Mouse (Mus musculus): ENCODE measurements around the gene Pde4d.

Gene Pde4d

DNA sequence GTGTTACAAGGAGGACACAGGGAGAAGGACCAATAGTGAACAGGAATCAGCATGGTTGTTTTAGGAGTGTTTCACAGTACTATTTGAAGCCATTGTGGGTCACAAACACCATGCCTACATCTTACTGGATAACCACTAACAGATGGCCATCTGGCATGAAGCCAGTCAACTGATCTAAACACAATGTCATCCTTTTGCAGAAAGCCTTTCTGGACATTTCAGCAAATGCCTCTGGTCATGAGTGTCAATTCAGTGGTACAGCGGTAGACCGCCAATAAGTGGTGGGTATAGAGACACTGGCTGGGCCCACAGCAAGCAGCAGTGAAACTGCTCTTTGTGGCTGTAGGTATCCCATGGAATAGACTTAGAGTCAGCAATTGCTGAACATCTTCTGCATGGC lies 151.3 kb downstream of the Pde4d start:
- DNase-seq, result no peak

- no peak for DNase-seq
Observed at GRCm38 (mm10) chr13:108603502-108603901, 153.8 kb downstream of the Pde4d start.

DNA sequence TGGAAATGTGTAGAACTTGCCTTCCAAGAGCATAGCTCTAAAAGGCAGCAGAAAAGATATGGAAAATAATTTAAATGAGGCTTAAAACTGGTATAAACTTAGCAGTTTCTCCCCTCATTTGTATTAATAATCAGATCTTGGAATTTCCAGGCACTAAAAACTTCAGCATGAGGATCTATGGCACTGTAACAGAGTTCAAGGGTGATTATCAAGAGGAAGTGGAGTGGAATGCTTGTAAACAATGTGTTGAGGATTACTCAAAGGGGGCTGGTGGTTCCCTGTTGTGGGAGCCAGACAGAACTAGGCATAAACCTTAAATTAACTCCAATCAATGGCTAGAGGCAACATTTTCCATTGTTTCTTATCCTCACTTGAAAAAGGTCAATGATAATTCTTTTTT lies 154.5 kb downstream of the Pde4d start:
- DNase-seq, result no peak

GRCm38 (mm10) chr13:108618207-108618606 lies 168.5 kb downstream of the Pde4d start:
- DNase-seq, result no peak

DNA sequence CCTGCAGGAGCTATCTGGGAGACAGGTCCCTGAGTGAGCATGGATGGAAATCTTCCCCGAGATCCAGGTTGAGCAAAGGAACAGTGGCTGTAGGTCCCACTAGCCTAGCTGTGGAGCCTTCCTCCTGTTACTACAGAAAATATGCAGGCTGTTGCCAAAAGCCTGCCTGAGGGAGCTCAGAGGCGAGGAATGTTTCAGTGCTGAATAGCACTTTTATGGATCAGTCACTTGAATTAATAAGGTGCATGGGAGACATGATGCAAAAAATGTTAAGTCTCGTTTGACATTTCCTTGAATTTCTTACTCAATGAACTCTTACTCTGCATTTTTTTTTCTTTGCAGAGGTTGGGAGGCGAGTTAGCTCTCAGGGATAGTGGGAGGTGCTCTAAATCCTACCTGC lies 172.9 kb downstream of the Pde4d start:
- DNase-seq, result no peak

DNA sequence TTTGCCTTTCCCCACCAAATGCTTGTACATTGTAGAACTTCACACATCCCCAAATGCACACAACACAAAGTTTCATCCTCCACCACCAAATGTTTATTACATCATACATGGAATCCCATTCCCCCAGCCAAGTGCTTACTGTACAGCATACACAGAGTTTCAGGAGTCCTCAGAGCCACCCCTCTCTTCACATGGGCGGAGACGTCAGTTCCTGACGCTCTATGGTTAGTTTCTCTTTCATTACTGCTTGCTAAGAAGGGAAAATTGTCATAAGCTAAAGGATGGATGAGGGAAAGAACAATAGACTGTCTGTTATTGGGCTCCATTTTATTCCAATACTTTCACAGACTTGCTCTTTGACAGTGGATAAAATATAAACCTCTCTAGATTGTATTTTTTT lies 174.2 kb downstream of the Pde4d start:
- DNase-seq, result no peak

DNA sequence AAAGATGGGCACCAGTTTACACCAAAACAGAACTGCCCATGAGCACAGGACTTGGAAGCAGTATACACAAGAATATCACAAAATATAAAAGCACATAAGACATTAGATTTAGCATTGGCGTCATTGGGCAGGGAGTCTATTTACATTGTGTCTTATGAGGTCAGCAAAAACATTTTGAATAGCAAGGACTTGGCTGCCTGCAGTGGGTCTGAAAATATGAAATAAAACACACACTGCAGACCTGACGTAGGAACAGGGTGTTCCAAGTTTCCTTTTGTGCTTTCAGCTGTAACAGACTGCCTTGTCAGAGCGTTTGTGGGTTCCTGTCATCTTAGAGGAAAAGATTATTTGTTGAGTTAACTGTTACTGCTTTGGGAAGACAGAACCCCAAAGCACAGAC lies 176.4 kb downstream of the Pde4d start:
- DNase-seq, result no peak

DNA sequence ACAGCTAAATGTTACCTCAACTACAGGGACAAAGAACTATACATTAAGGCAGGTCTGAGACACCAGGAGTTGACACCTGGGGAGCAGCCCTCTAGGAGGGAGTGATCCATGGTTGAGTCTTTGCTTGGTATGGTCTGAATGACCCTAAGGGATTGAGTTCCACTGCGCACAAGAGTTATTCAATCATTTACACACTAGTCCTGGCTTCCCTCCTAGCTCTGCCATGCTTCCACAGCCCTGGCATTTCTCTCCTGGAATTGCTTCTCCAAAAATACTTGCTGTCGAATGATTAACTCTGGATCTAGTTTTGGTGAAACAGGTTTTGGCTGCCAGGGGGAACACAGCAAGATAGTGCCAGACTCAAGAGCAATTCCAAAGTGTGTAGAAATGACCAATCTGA lies 178.8 kb downstream of the Pde4d start:
- no peak for DNase-seq

DNA sequence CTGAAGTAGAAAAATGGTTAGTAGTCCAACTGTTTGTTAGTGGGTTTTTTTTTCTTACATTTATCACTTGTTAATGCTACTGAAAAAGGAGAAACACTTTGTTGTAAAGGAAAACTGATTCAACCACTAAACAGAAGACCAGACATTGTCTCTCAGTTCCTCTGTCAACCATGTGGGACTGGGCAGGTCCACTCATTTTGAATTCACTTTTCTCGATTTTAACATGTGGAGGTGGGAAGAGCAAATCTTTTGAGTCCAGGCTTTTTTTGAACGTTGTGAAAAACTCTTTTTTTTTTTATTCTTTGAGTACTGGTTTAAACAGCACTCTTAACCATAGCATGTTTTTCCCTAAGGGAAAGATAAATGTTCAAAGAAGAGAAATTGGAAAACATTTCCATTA lies 180.8 kb downstream of the Pde4d start:
- no peak for DNase-seq

GRCm38 (mm10) chr13:108631222-108631621 lies 181.5 kb downstream of the Pde4d start:
- no peak for DNase-seq

DNA sequence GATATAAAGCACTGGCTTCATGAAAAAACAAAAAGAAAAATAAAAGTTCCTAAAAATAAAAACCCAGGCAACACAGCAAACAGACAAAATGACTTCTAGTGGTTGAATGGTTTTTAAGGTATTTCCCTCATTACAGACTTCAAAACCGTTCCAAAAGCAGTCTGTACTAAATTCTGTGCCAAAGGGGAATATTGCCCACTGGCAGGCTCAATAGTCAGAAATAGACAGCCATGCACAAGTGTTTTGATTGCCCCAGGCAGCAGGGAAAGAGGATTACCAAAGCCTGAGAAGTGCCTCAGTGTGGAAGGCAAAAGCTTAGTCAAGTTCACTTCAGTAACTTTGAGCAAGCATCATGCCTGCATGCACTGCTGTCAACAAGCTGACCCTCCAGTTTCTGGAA lies 186.8 kb downstream of the Pde4d start:
- no peak for DNase-seq

- DNase-seq, result no peak
Observed at GRCm38 (mm10) chr13:108642259-108642658, 192.5 kb downstream of the Pde4d start.

DNA sequence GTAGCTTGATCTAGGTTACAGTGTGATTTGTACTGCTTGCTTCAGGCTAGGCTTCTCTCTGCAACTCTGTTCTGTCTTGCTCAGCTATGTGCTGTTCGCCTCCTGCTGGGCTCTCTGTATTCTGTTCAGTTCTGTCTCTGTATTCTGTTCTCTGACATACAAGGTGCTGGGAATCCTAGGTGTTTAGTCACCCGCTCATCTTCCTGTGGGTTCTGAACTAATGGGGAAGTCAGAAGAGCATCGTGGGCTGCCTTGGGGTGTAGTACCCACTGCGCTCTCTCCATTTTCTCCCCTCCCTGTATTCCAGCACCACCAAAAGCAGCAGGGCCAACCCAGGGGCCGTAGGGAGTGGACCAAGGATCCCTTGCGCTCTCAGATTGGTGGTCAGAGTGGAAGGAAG lies 197.1 kb downstream of the Pde4d start:
- no peak for DNase-seq

DNA sequence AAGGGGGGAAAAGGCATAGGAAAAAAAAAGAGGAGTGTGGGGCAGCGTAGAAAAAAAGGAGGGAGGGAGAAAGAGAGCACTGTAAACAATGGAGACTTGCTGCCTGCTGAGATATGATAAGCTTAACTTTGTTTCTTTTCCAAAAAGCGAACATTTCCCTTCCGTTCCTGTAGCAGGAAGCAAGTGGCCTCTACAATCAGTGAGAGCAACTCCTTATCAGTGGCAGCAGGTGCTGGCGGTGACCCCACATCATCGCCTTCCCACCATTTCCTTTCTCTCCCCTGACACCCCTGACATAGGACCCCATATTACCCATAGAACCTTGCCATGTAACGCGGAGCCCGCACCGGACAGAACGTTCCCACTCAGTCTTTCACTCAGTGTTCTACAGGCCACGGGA lies 197.5 kb downstream of the Pde4d start:
- no peak for DNase-seq

- peak; percentile 8 for DNase-seq
Observed at GRCm38 (mm10) chr13:108654026-108654723, 204.4 kb downstream of the Pde4d start.

GRCm38 (mm10) chr13:108666579-108666978 lies 216.8 kb downstream of the Pde4d start:
- no peak for DNase-seq

- DNase-seq, result no peak
Observed at GRCm38 (mm10) chr13:108667077-108667476, 217.3 kb downstream of the Pde4d start.

DNA sequence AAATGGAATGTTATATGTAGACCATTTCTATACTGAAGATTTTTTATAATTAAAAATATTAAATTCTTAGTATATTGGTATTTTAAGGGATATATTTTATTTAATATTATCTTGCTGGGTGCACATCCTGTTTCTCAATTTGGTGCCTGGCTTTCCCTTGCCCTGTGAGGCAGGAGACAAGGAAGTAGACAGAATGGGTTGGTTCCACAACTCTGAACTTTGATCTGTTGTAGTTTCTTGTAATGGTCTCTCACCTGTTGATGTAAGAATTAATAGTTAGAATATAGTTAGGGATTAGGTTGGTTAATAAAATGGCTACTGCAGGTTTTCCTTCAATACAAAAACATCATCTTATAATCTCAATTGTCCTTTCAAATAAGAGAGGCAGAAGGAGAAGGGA lies 227.3 kb downstream of the Pde4d start:
- no peak for DNase-seq

DNA sequence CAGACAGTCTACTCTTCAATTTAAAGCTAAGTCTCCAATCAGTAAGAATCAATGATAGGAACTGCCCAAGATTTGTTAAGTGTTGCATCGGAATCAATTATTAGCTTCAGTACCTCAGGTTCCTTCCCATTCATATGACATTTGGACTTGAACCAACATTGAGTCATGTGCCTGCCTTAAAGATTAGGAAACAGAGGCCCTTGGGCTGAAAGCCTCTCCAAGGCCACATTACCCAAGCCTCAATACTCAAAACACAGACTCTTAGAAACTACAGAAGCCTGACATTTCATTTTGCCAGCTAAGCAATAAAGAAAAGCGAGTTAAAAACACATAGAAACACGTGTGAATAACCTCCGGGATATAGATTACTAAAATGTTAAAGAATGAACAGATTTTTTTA lies 233.3 kb downstream of the Pde4d start:
- no peak for DNase-seq

DNA sequence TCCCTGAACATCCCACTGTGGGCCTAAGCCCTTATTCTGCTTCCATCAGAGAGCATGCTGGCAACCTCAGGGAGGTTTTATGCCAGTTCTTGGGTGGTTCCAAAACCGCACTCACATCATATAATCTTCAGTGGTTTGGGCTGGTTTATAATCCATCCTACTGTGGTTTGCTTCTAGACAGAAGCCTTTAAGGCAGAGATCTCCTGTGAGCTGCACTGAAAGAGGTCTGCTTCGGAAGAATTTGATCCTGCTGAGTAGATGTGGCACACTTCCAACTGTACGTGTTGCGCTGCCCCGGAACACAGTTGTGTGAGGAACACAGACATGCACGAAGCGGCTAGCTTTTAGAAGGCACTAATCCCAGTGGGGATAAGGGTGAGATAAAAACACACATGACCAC lies 236.1 kb downstream of the Pde4d start:
- no peak for DNase-seq

- no peak for DNase-seq
Observed at GRCm38 (mm10) chr13:108686262-108686661, 236.5 kb downstream of the Pde4d start.

GRCm38 (mm10) chr13:108686807-108687206 lies 237.1 kb downstream of the Pde4d start:
- DNase-seq, result no peak

- peak; percentile 44 for DNase-seq
Observed at GRCm38 (mm10) chr13:108692883-108693550, 243.3 kb downstream of the Pde4d start.

- no peak for DNase-seq
Observed at GRCm38 (mm10) chr13:108705441-108705840, 255.7 kb downstream of the Pde4d start.

DNA sequence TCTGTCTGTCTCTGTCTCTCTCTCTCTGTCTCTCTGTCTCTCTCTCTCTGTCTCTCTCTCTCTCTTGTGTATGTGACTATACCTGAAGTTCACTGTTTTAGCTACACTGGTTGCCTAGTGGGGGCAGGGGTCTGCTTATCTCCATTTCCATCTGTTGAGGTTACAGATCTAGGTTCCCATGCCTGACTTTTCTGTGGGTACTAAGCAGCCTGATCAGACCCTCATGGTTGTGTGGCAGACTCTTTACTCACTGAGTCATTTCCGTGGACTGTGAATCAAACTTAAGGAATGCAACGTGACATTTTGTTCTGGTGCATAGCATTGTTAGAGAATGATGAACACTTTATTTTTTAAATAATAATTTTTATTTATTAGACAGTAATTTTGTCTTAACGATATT lies 264.3 kb downstream of the Pde4d start:
- no peak for DNase-seq
